Mouse (Mus musculus) retina, postnatal 7 days (tissue): ENCODE data around the gene Tmem33.

Source experiments
- DNase-seq: peaks from one replicate; pipeline ENCODE4 v3.0.0-alpha.2; 2012; ENCODE audit warnings: low read depth, low spot score

Tmem33 gene

DNA sequence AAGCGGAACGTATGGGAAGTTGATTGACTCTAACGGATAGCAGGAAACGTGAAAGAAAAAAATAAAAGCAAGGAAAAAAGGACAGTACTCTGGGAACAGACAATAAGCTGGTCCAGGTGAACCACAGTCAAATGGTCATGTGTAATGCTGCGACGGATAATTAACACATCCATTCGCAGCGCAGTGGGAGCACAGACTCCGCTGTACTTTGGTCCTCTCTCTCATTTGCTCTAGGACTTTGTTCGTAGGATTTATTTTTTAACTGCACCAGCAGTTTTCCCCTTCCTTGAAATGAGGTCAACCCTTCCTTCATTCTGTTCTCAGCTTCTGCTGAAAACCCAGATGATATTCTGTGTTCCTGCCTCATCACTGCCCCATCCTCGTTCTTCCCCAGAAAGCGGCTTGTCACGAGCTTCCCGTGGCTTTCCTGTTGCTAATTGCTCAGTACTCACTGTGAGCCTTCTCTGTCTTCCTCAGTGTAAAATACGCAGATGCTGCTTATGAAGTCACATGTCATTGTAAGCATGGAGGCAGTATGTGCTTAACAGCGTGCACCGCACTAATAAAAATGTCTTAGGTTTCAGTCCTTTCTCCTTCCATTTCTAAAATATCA is 61.4 kb downstream of the Tmem33 start:
- no peak for DNase-seq

DNA sequence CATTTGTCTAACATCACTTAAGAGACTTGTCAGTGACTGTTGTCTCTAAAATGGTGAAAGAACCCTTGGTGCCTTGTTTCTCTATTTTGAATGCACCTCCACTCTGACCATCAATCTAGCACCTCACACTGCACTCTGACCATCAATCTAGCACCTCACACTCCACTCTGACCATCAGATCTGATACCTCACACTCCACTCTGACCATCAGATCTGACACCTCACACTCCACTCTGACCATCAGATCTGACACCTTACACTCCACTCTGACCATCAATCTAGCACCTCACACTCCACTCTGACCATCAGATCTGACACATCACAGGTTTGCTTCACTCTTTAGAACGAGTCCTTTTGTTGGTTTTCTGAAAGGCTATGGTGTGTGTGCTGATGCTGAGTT is 63.7 kb downstream of the Tmem33 start:
- DNase-seq, result no peak

DNA sequence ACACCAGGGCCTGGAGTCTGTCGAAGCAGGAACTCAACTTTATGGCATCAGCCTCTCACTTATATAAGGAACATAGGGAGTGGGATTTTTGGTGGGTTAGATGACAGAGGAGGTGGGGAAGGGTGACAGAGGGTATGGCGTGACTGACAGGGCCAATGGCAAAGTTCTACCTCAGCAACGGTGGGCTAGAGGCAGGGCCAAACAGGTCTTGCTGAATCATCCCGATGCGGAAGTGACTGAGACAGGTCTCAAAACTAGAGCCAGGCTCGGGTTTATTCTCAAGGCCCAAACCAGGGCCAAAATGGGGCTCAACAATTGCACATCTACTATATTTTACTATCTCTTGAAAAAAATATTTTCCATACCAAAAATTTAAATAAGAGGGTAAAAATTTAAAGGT is 80.4 kb downstream of the Tmem33 start:
- no peak for DNase-seq
